Mouse (Mus musculus) G1E-ER4 (cell line): ENCODE data around the gene Pdzd2. TPM values are rescaled to one million over a fixed set of nuclear protein-coding genes. Genes with fewer than 3 reads are reported as not detected.

Source experiments
- GATA1 ChIP-seq: IDR thresholded peaks from one replicate; pipeline ENCODE4 v1.8.0; 2012; ENCODE audit warnings: low read length, inconsistent platforms
- polyA plus RNA-seq: library from polyadenylated mRNA; stranded (reverse); fragments of >175 nt; gene quantifications from 2 replicates; pipeline ENCODE4 v1.2.3, GENCODE M21; 2012

Pdzd2 gene
- polyA plus RNA-seq, 1 experiment: 0.29 TPM

- no peak for TF ChIP-seq GATA1
Measured at GRCm38 (mm10) chr15:12708297-12708696, 31.4 kb downstream of the Pdzd2 start.

DNA sequence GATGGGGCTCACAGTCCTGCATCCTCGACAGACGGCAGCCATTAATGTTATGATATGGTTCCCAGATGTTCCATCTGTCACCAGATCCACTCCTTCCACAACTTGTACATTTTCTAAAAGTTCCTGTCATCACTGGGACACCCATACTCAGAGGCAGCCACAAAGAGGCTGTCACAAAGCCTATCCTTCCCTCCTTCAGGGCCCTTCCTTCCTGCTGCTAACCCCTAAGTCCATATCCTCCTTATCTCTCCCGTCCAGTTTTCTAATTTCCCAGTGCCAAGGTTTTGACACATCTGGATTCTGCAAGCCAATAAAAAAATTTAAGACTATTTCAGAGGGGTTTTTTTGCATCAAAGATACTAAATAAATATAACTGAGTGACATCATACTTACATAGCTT lies 32.8 kb downstream of the Pdzd2 start:
- no peak for TF ChIP-seq GATA1

DNA sequence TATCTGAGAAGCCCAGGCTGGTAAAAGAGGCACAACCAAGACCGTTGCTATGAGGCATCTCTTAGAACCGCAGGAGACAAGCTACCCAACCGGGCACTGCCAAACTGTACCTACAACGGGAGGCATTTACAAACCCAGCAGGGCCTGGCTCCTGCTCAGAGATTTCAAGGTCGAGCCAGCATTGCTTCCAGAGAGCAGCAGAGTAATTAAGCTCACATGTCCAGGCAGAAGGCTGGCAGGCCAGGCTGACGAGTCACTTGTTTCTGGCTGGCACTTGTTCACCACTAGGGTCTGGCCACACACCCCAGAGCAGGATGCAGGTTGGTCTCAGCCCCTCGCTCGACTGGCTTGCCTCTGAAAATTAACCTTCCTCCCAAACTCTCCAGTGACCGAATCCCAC lies 39.4 kb downstream of the Pdzd2 start:
- TF ChIP-seq GATA1: no peak

DNA sequence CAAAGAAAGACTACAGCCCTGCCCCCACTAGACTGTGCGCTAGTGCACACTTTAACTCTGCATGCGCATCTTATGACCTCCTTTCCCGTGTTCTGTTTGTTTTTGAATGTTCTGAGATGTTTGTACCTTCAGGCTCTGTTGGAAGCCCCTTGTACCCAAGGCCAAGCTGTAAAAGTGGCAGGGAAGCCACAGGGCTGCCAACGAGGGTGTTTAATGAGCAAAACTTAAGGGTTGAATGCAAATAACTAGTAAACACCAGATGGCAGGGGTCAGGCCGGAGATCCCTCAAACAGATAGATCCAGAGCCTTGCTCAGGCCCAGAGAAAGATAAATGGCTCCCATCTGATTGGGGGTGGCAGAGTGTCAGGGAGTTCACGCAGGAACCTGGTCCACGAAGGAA lies 42.0 kb downstream of the Pdzd2 start:
- TF ChIP-seq GATA1: no peak

GRCm38 (mm10) chr15:12696889-12697288 lies 42.8 kb downstream of the Pdzd2 start:
- no peak for TF ChIP-seq GATA1

DNA sequence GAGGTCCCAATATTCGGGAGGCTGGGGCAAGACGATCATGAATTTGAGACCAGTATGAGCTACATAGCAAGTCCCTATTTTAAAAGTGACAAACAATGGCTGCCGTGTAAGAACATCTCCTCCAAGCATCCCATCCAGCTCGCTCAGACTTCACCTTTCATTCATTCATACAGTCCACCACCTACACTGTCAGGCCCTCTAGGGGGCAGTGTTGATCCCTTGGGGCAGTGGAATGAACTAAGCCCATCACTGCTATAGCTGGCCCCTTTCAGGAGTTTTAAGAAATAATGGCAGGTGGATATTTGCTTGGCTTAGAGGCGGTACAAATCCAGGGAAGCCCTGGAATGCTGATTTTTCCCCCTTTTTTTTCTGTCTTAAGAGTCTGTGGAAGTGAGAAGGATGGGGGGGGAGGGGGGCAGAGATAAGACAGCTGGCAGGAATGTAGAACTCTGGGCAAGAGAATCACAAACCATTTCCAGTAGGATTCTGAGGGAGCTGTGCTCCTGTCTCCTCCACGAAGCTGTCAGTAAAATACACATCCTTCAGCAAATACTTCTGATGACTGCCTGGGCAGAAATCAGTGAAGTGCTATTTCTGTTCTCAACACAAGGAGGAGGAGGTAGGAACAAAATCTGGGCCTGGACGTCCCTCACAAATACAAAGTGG lies 49.9 kb downstream of the Pdzd2 start:
- no peak for TF ChIP-seq GATA1

GRCm38 (mm10) chr15:12682549-12682948 lies 57.2 kb downstream of the Pdzd2 start:
- TF ChIP-seq GATA1: no peak

GRCm38 (mm10) chr15:12681891-12682290 lies 57.8 kb downstream of the Pdzd2 start:
- no peak for TF ChIP-seq GATA1

DNA sequence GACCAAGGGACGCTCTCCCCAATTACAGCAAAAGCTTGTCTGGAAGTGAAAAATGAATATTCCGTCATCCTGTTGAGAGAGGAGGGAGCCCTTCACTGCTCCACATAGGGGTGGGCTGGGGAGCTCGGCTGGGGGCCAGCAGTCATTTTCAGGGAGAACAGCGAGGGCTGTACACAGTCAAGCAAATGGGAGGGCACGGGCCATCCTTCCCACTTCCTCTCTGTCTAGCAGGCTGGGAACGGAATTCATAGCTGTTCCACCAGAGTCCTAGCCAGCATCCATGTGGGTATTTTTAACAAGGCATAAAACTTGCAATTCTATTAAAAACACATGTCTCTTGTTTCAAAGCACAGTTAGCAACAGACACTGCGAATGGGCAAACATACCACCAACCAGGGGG lies 59.0 kb downstream of the Pdzd2 start:
- no peak for TF ChIP-seq GATA1

- TF ChIP-seq GATA1: no peak
Measured at GRCm38 (mm10) chr15:12679996-12680395, 59.7 kb downstream of the Pdzd2 start.

- no peak for TF ChIP-seq GATA1
Measured at GRCm38 (mm10) chr15:12678540-12679112, 61.1 kb downstream of the Pdzd2 start.

DNA sequence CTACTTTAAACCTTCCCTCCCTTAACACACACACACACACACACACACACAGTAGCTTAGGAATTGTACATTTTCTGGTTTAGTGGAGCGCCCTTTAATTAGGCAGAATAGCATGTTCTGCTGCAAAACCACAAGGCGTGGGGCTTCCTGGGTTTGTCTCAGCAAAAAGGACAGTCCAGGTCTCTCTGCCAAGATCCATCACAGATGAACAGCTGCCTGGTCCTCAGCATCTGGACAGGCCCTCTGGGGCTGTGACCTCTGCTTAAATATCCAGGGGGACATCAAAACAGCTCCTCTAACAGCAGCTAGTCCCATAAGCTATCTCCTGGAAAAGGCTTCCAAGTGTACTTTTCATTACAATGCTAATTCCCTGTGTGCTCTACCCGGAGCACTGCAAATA lies 64.4 kb downstream of the Pdzd2 start:
- no peak for TF ChIP-seq GATA1

DNA sequence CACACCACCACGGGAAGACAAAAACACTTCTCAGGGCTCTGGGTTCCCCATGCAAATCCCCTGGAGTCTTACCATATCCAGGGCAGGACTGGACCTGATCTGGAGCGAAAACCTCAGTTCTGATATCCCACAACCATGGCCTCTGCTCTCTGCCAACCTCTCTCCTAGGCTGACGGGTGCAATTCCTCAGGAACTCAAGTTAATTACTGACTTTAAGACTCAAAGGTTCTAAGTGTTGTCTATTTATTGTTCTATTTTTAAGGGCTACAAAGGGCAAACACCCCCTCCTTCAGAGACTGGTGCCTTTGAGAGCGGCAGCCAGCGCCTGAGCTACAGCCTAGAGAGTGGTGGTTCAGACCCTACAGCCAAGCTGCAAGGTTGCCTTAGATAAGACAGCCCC lies 65.7 kb downstream of the Pdzd2 start:
- no peak for TF ChIP-seq GATA1

DNA sequence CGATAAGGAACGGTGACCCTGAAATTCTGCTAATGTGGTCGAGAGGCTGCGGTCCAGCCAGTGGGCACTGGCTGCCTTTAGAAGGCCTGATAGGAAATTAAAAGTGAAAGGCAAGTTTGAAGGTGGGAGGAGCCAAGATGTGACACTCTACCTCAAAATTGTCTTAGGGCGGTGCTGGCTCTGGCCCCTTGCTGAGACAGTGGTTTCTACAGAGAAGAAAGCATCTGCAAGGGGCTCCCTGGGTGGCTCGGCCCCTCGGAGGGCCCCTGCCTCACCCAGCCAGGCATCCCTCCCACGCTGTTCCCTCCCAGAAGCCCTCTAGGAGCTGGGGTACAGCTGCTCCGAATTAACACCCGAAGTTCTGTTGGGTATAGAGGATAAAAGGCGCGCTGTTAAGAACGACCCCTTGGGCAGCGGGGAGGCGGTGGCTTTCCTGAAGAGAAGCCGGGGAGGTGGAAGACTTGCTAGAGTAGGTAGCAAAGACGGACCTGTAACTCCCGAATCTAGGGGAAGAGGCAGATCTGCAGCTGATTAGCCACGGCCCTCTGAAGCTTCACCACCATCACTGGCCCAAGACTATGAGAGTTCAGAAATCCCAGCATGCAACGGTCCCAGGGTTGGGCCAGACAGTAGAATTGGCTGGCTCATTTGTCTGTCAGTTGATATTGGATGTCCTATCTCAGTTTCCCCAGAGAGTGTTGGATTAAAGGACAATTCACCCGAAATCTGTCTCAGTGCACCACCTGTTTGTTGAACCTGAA lies 71.8 kb downstream of the Pdzd2 start:
- TF ChIP-seq GATA1: no peak

GRCm38 (mm10) chr15:12665946-12666345 lies 73.8 kb downstream of the Pdzd2 start:
- TF ChIP-seq GATA1: no peak

GRCm38 (mm10) chr15:12663351-12663750 lies 76.4 kb downstream of the Pdzd2 start:
- no peak for TF ChIP-seq GATA1

GRCm38 (mm10) chr15:12660320-12660719 lies 79.4 kb downstream of the Pdzd2 start:
- no peak for TF ChIP-seq GATA1
